Mouse (Mus musculus) stomach, postnatal 0 days (tissue): ENCODE measurements around the gene P3h4. TPM values are rescaled to one million over a fixed set of nuclear protein-coding genes. Genes with fewer than 3 reads are reported as not detected.

Experiments used
- ATAC-seq: fragments of 200-750 bp; cut with Nextera tagmentation; 2 replicates; pipeline ENCODE4 v1.8.0; 2017; ENCODE audit not compliant: low FRiP score, low TSS enrichment
- DNase-seq: peaks from one replicate; pipeline ENCODE4 v3.0.0-alpha.2; 2016; ENCODE audit warnings: low spot score
- H3K27ac ChIP-seq: fragments of 300-500 bp; sonication (generic); replicated peaks from 2 replicates; pipeline ENCODE4 v1.5.1; 2014; ENCODE audit warnings: mild to moderate bottlenecking, control low read depth
- H3K27me3 ChIP-seq: fragments of 300-500 bp; sonication (generic); 2 replicates; pipeline ENCODE4 v1.6.1; 2014; ENCODE audit warnings: low read length; ENCODE audit not compliant: control insufficient read depth, insufficient read depth
- H3K36me3 ChIP-seq: fragments of 300-500 bp; sonication (generic); 2 replicates; pipeline ENCODE4 v1.6.1; 2014; ENCODE audit warnings: low read length, mixed read lengths; ENCODE audit not compliant: control insufficient read depth, insufficient read depth
- H3K4me1 ChIP-seq: fragments of 300-500 bp; sonication (generic); replicated peaks from 2 replicates; pipeline ENCODE4 v1.6.1; 2014; ENCODE audit warnings: antibody characterized with exemption; ENCODE audit not compliant: control insufficient read depth, insufficient read depth
- H3K4me2 ChIP-seq: fragments of 300-500 bp; sonication (generic); replicated peaks from 2 replicates; pipeline ENCODE4 v1.6.1; 2014; ENCODE audit warnings: low read depth, mild to moderate bottlenecking, control low read depth, moderate library complexity
- H3K4me3 ChIP-seq: fragments of 300-500 bp; sonication (generic); 2 replicates; pipeline ENCODE4 v1.5.1; 2014; ENCODE audit warnings: low read depth, low read length, control low read depth
- H3K9ac ChIP-seq: fragments of 300-500 bp; sonication (generic); 2 replicates; pipeline ENCODE4 v1.6.1; 2014; ENCODE audit warnings: mild to moderate bottlenecking, low read length, control low read depth, mixed read lengths
- H3K9me3 ChIP-seq: fragments of 300-500 bp; sonication (generic); 2 replicates; pipeline ENCODE4 v1.6.1; 2016; ENCODE audit warnings: low read length; ENCODE audit not compliant: control insufficient read depth
- CTCF ChIP-seq: IDR thresholded peaks from 2 replicates; pipeline ENCODE4 v1.5.1; 2016; ENCODE audit warnings: antibody characterized with exemption, low read depth, mild to moderate bottlenecking, moderate library complexity
- EP300 ChIP-seq: optimal IDR thresholded peaks from 2 replicates; pipeline ENCODE3; 2016; ENCODE audit warnings: antibody characterized with exemption
- WGBS: fragments of 180-500 bp; shearing (Covaris S2); extraction: QIAGEN DNeasy Blood & Tissue Kit; methylation state at CpG from one replicate; pipeline ENCODE4 v1.1.7; 2014; 5-methylcytosine and 5-hydroxymethylcytosine counted together
- polyA plus RNA-seq: library from polyadenylated mRNA; unstranded; fragments of >200 nt; fragmentation: Nextera tagmentation; extraction: Ambion mirVana; gene quantifications from 2 replicates; pipeline ENCODE4 v1.2.1, GENCODE M21; 2015

Gene P3h4
- polyA plus RNA-seq, 1 experiment from 2014 or later: 40.6 TPM

DNA sequence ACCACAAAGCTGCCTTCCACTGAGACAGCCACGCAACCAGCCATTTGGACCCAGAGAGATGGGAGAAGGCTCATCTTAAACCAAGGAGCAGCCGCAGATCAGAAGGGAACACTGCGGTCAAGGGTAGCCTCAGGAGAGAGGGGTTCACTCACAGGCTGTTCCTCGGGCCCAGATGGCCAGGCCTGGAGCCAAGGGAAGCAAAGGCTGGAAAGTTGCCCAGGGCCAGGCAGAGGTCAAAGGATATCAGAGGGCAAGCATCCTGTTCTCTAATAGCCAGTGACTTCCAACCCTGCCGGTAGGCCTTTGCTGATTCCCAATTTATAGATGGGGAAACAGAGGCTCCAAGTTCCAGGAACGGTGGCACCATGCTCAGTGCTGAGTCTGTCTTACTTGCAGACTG, 26.0 kb downstream of the P3h4 start:
- DNase-seq (no peak), ATAC-seq (no peak)
- peak overlapping the region; percentile 23 for H3K9ac ChIP-seq
- H3K4me3 ChIP-seq: no peak overlapping the region
- no peaks in the 10 kb centered on the region for H3K27me3 ChIP-seq
- H3K36me3 ChIP-seq: peaks cover 16% of the 10 kb centered on the region
- 57% methylated on average over 6 of the region's 6 CpGs for WGBS
- H3K4me2 ChIP-seq: no peak overlapping the region; the same call in 1 of the 2 replicates
- TF ChIP-seq CTCF: no peak
- no peak for TF ChIP-seq EP300
- H3K4me1 ChIP-seq: peaks cover 42% of the 10 kb centered on the region
- peak overlapping the region; percentile 93 for H3K27ac ChIP-seq
- H3K9me3 ChIP-seq: no peaks in the 10 kb centered on the region

DNA sequence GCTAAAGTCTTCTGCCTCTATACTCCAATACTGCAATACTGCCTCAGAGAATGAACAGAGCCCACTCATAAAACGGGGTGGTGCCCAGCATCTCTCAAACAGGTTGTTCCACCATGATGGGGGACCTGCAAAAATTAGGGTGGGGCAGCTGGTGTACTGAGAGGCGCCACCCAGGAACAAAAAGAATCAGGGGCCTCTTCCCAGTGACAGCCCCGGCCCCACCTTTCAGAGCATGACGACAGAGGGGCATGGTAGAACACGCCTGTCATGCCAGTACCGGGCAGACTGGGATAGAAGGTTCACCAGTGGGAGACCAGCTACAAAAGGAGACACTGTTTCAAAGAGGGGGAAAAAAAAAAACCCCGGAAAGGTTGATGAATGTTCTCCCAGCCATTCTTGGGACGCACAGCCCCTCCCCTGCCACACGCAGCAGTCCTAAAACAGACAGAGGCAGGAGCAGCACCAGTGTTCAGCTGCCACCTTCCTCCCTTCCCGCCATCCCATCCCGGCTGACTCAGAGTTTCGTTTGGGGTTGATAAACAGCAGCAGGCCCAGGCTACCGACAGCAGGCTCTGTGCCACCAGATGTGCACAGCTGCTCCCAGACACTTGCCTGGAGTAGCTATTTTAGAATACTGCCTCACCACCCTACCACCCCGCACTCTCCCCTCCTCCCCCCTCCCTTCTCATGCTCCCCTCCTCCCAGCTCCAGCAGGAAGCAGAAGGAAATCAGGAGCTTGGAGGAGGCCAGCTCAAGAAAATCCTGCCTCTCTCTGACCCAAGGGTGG, 26.9 kb downstream of the P3h4 start:
- Histone ChIP-seq H3K4me2 (peak overlapping the region; percentile 35), H3K27me3 (no peaks in the 10 kb centered on the region), H3K4me1 (peaks cover 39% of the 10 kb centered on the region), H3K9ac (peak overlapping the region; percentile 23; the same call in 1 of the 2 replicates), H3K4me3 (peak overlapping the region; percentile 4; the same call in 1 of the 2 replicates), H3K36me3 (peaks cover 20% of the 10 kb centered on the region), H3K9me3 (no peaks in the 10 kb centered on the region), H3K27ac (peak overlapping the region; percentile 93)
- ATAC-seq (peak; percentile 41; the same call in 1 of the 2 replicates), DNase-seq (peak; percentile 75)
- WGBS: 15% methylated on average over 14 of the region's 14 CpGs
- no peak for TF ChIP-seq CTCF
- peak; percentile 72 for TF ChIP-seq EP300

DNA sequence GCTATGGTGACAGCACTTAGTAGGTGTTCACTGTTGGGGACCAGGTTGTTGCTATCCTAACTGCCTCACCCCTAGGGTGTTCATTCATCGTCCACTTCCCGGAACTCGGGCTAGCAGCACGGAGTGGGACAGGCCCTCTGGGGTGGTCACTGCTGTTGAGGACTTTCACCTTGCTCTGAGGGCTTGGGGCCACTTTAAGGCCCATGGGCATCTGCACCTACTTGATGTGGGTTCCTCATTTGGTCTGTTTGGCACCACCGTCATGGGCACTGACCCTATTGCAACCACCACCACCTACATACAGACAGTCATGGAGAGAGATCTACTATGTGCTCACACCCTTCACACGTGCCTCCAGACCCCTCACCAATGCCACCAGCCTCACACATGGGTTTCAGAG, 27.5 kb downstream of the P3h4 start:
- WGBS: 65% methylated on average over 6 of the region's 6 CpGs
- H3K4me2 ChIP-seq: peak overlapping the region; percentile 34
- 0 out of 2 replicates have a peak overlapping the region, but pooled peaks have one; percentile 32 for H3K9ac ChIP-seq
- H3K36me3 ChIP-seq: peaks cover 24% of the 10 kb centered on the region
- no peaks in the 10 kb centered on the region for H3K9me3 ChIP-seq
- H3K27me3 ChIP-seq: no peaks in the 10 kb centered on the region
- peaks cover 39% of the 10 kb centered on the region for H3K4me1 ChIP-seq
- H3K4me3 ChIP-seq: no peak overlapping the region
- TF ChIP-seq CTCF (no peak), EP300 (no peak)
- no peak for ATAC-seq
- peak overlapping the region; percentile 93 for H3K27ac ChIP-seq
- no peak for DNase-seq

DNA sequence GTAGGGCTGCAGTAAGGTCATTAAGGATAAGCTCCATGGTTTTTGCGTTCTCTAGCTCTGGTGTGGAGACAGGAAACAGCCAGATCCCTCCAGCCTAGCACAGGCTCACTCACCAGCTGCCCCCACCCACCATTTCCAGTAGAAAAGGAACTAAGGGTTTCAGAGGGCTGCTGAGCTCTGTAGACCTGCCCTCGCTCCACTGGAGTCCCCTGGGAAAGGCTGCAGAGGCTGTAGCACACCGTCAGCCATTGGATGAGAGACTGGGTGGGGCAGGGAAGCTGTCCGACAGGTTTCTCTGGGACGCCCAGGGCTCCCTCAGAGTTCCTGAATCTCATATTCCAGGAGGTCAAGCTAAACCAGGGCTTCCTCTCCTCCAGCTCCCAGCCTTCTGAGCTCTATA, 28.1 kb downstream of the P3h4 start:
- ATAC-seq (peak; percentile 85), DNase-seq (peak; percentile 90)
- WGBS: 43% methylated on average over 5 of the region's 5 CpGs

DNA sequence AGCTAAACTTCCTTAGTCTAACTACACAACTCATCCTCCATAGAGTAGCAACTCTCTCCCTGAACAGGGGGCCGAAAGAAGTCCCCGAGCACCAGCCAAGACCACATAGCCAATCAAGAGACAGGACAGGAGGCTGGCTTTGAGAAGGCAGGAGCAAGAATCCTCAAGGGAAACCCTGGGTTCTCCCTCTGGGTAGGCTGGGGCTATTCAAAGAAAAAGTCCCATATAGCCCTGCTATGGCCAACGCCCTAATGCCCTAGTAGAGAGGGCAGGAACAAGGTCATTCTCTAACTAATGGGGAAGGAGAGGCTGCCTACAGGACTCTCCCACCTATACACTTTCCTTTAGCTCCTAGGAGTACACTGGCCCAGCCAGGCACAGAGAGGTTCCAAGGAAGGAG, 29.6 kb downstream of the P3h4 start:
- DNase-seq: no peak
- WGBS: 84% methylated on average over 3 of the region's 3 CpGs

More for the DNA sequence above, 28.1 kb downstream of the P3h4 start:
- Histone ChIP-seq H3K9me3 (no peaks in the 10 kb centered on the region), H3K27ac (peak overlapping the region; percentile 93), H3K4me3 (no peak overlapping the region), H3K9ac (peak overlapping the region; percentile 32; the same call in 1 of the 2 replicates), H3K4me1 (peaks cover 39% of the 10 kb centered on the region), H3K4me2 (no peak overlapping the region), H3K36me3 (peaks cover 27% of the 10 kb centered on the region), H3K27me3 (no peaks in the 10 kb centered on the region)
- TF ChIP-seq CTCF (no peak), EP300 (peak; percentile 55)

DNA sequence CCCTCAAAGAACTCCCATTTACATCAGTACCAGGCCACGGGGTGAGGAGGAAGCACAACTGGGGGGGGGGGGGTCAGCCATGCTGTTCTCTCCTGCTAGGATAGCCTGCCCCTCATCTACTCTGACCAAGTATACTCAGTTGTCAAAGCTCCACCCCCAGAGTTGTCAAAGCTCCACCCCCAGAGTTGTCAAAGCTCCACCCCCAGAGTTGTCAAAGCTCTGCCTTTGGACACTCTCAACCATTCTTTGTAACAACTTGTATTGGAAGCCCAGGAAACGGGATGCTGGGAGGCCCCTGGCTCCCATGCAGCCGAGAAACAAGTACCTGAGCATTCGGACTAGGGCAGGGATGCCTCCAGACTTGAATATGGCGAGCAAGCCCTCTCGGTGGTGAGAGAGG, 32.0 kb downstream of the P3h4 start:
- ATAC-seq: no peak

More for the DNA sequence above, 29.6 kb downstream of the P3h4 start:
- peaks cover 34% of the 10 kb centered on the region for H3K36me3 ChIP-seq
- TF ChIP-seq EP300: no peak
- TF ChIP-seq CTCF: no peak
- H3K27me3 ChIP-seq: no peaks in the 10 kb centered on the region
- no peak for ATAC-seq
- peak overlapping the region; percentile 93 for H3K27ac ChIP-seq
- no peak overlapping the region for H3K4me2 ChIP-seq
- H3K9me3 ChIP-seq: no peaks in the 10 kb centered on the region
- no peak overlapping the region for H3K4me3 ChIP-seq
- peaks cover 26% of the 10 kb centered on the region for H3K4me1 ChIP-seq
- H3K9ac ChIP-seq: no peak overlapping the region

More for the DNA sequence above, 32.0 kb downstream of the P3h4 start:
- H3K9me3 ChIP-seq: no peaks in the 10 kb centered on the region
- no peaks in the 10 kb centered on the region for H3K27me3 ChIP-seq
- no peak overlapping the region for H3K27ac ChIP-seq
- 88% methylated on average over 6 of the region's 6 CpGs for WGBS
- H3K4me3 ChIP-seq: no peak overlapping the region
- H3K4me2 ChIP-seq: no peak overlapping the region
- no peak for DNase-seq
- peaks cover 49% of the 10 kb centered on the region for H3K36me3 ChIP-seq
- TF ChIP-seq EP300 (no peak), CTCF (no peak)
- H3K4me1 ChIP-seq: peaks cover 7% of the 10 kb centered on the region; the same call in 1 of the 2 replicates
- no peak overlapping the region for H3K9ac ChIP-seq
